Mouse (Mus musculus): ENCODE data around the gene Otulin. TPM values are rescaled to one million over a fixed set of nuclear protein-coding genes. Genes with fewer than 3 reads are reported as not detected.

Gene Otulin
- polyA plus RNA-seq, 2 experiments = 14.6 to 24.1 TPM

DNA sequence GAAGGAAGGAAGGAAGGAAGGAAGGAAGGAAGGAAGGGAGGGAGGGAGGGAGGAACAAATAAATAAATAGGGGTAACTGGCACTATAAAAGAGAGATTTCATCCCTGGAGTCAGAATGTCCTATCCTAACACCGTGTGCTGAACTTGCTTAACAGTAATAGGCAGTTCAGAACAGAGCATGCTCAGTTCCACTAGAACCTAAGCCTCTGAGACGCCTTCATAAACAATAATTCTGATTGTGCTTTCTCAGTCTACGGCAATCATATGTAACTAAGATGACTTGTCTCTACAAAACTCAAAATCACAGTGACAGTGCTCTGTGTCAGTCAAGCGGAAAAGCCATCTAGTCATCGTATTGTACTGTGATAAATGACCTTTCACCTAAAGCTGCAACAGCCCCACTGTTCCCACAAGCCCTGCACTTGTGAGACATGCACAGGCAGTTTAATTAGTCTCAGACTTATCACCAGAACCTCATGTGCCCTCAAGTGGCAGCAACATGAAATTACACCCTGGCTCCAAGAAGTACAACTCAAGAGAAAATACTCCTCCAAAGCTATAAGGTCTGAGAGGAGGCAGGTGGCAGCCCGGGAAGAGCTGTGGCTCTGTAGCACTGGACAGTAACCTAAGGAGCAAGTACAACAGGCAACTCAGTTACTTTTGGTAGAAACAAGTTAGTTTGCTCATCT, 17.8 kb downstream of the Otulin start:
- H3K9ac ChIP-seq (replicated peaks) = no peak overlapping the region
- no peak overlapping the region for H3K4me3 ChIP-seq (ENCODE audit: insufficient read depth in 1 of 2, low read depth in 2 of 2, low read length in 2 of 2)
- H3K27ac ChIP-seq = no peak overlapping the region
- H3K4me2 ChIP-seq (ENCODE audit: low read depth) = no peak overlapping the region
- H3K9me3 ChIP-seq (ENCODE audit: control insufficient read depth, low read length) = no peaks in the 10 kb centered on the region
- H3K4me1 ChIP-seq (replicated peaks; ENCODE audit: control insufficient read depth in 2 of 2, insufficient read depth in 2 of 2, low read length in 1 of 2) = no peaks in the 10 kb centered on the region
- peaks cover 27% of the 10 kb centered on the region for H3K36me3 ChIP-seq (replicated peaks; ENCODE audit: control insufficient read depth, insufficient read depth, low read depth)
- WGBS (ENCODE audit: insufficient replicate concordance) = 46% methylated on average over 6 of the region's 6 CpGs
- DNase-seq (ENCODE audit: low read depth in 3 of 3, low spot score in 3 of 3) (peak; percentile 36 to 49 (median 37)), ATAC-seq (ENCODE audit: insufficient read depth) (peak; percentile 41; the same call in 1 of the 2 replicates)
- TF ChIP-seq EP300 (IDR thresholded peaks at IDR 0.05; ENCODE audit: low read depth) = no peak
- TF ChIP-seq CTCF (IDR thresholded peaks at IDR 0.05; ENCODE audit: low read depth) = peak; percentile 82
- H3K27me3 ChIP-seq (ENCODE audit: control insufficient read depth, insufficient read depth, low read length) = no peaks in the 10 kb centered on the region

DNA sequence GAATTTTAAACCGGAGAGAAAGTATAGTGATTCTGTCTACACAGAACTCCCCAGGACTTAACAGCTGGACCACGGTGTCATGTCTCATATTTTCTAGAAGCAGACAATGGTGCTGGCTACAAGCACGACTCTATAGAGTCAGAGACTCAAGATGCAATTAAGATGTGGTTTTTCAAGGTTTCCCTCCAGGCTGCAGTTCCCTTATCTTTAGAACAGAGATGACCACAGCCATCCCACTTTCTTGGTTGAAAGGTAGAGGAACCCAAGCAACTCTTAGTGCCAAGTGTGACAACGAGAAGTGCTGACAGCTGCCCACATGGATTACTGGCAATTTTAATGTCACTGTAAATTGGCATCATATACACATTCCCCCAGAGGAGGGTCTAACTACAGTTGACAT, 20.9 kb downstream of the Otulin start:
- no peaks in the 10 kb centered on the region for H3K9me3 ChIP-seq (ENCODE audit: control insufficient read depth, low read length)
- H3K36me3 ChIP-seq (replicated peaks; ENCODE audit: control insufficient read depth, insufficient read depth, low read depth) = peaks cover 16% of the 10 kb centered on the region
- H3K27me3 ChIP-seq (ENCODE audit: control insufficient read depth, insufficient read depth, low read length) = no peaks in the 10 kb centered on the region
- no peak for TF ChIP-seq CTCF (IDR thresholded peaks at IDR 0.05; ENCODE audit: low read depth)
- no peak for TF ChIP-seq EP300 (IDR thresholded peaks at IDR 0.05; ENCODE audit: low read depth)
- 39% methylated on average over 4 of the region's 4 CpGs for WGBS (ENCODE audit: insufficient replicate concordance)
- no peak for DNase-seq (ENCODE audit: low read depth in 3 of 3, low spot score in 3 of 3)
- no peak overlapping the region for H3K27ac ChIP-seq
- H3K9ac ChIP-seq (replicated peaks) = no peak overlapping the region
- no peak overlapping the region for H3K4me2 ChIP-seq (ENCODE audit: low read depth)
- no peak for ATAC-seq (ENCODE audit: insufficient read depth)
- H3K4me1 ChIP-seq (replicated peaks; ENCODE audit: control insufficient read depth in 2 of 2, insufficient read depth in 2 of 2, low read length in 1 of 2) = no peaks in the 10 kb centered on the region
- no peak overlapping the region for H3K4me3 ChIP-seq (ENCODE audit: insufficient read depth in 1 of 2, low read depth in 2 of 2, low read length in 2 of 2)

GRCm38 (mm10) chr15:27605252-27605651, 25.2 kb downstream of the Otulin start:
- DNase-seq (ENCODE audit: low read depth in 3 of 3, low spot score in 3 of 3) = no peak
- no peak for TF ChIP-seq EP300 (IDR thresholded peaks at IDR 0.05; ENCODE audit: low read depth)
- peak; percentile 40 for TF ChIP-seq CTCF (IDR thresholded peaks at IDR 0.05; ENCODE audit: low read depth)
- Histone ChIP-seq H3K36me3 (replicated peaks; ENCODE audit: control insufficient read depth, insufficient read depth, low read depth) (peaks cover 13% of the 10 kb centered on the region), H3K27ac (no peak overlapping the region), H3K4me2 (ENCODE audit: low read depth) (no peak overlapping the region), H3K27me3 (ENCODE audit: control insufficient read depth, insufficient read depth, low read length) (no peaks in the 10 kb centered on the region), H3K4me1 (replicated peaks; ENCODE audit: control insufficient read depth in 2 of 2, insufficient read depth in 2 of 2, low read length in 1 of 2) (0 out of 4 replicates have a peak, but pooled peaks cover 0 to 2% of the 10 kb centered on the region in 2 experiments), H3K9ac (replicated peaks) (no peak overlapping the region), H3K4me3 (ENCODE audit: insufficient read depth in 1 of 2, low read depth in 2 of 2, low read length in 2 of 2) (no peak overlapping the region), H3K9me3 (ENCODE audit: control insufficient read depth, low read length) (no peaks in the 10 kb centered on the region)
- WGBS (ENCODE audit: insufficient replicate concordance) = 69% methylated on average over 3 of the region's 3 CpGs
- no peak for ATAC-seq (ENCODE audit: insufficient read depth)

GRCm38 (mm10) chr15:27604558-27604957, 25.9 kb downstream of the Otulin start:
- TF ChIP-seq EP300 (IDR thresholded peaks at IDR 0.05; ENCODE audit: low read depth) (no peak), CTCF (IDR thresholded peaks at IDR 0.05; ENCODE audit: low read depth) (no peak)
- H3K36me3 ChIP-seq (replicated peaks; ENCODE audit: control insufficient read depth, insufficient read depth, low read depth) = peaks cover 13% of the 10 kb centered on the region
- no peak overlapping the region for H3K9ac ChIP-seq (replicated peaks)
- H3K9me3 ChIP-seq (ENCODE audit: control insufficient read depth, low read length) = no peaks in the 10 kb centered on the region
- ATAC-seq (ENCODE audit: insufficient read depth) (peak; percentile 13; the same call in 1 of the 2 replicates), DNase-seq (ENCODE audit: low read depth in 3 of 3, low spot score in 3 of 3) (no peak)
- no peak overlapping the region for H3K4me2 ChIP-seq (ENCODE audit: low read depth)
- no peaks in the 10 kb centered on the region for H3K27me3 ChIP-seq (ENCODE audit: control insufficient read depth, insufficient read depth, low read length)
- no peak overlapping the region for H3K4me3 ChIP-seq (ENCODE audit: insufficient read depth in 1 of 2, low read depth in 2 of 2, low read length in 2 of 2)
- H3K4me1 ChIP-seq (replicated peaks; ENCODE audit: control insufficient read depth in 2 of 2, insufficient read depth in 2 of 2, low read length in 1 of 2) = 0 out of 4 replicates have a peak, but pooled peaks cover 0 to 2% of the 10 kb centered on the region in 2 experiments
- 74% methylated on average over 3 of the region's 3 CpGs for WGBS (ENCODE audit: insufficient replicate concordance)
- H3K27ac ChIP-seq = no peak overlapping the region

GRCm38 (mm10) chr15:27600524-27600923, 30.0 kb downstream of the Otulin start:
- H3K4me1 ChIP-seq (replicated peaks; ENCODE audit: control insufficient read depth in 2 of 2, insufficient read depth in 2 of 2, low read length in 1 of 2) = peaks cover 0 to 5% of the 10 kb centered on the region in 2 experiments; a peak in 2 of 4 replicates
- no peak overlapping the region for H3K27ac ChIP-seq
- no peak overlapping the region for H3K4me3 ChIP-seq (ENCODE audit: insufficient read depth in 1 of 2, low read depth in 2 of 2, low read length in 2 of 2)
- H3K9ac ChIP-seq (replicated peaks) = no peak overlapping the region
- peaks cover 20% of the 10 kb centered on the region for H3K36me3 ChIP-seq (replicated peaks; ENCODE audit: control insufficient read depth, insufficient read depth, low read depth)
- H3K4me2 ChIP-seq (ENCODE audit: low read depth) = no peak overlapping the region
- H3K9me3 ChIP-seq (ENCODE audit: control insufficient read depth, low read length) = no peaks in the 10 kb centered on the region
- TF ChIP-seq EP300 (IDR thresholded peaks at IDR 0.05; ENCODE audit: low read depth) (no peak), CTCF (IDR thresholded peaks at IDR 0.05; ENCODE audit: low read depth) (no peak)
- H3K27me3 ChIP-seq (ENCODE audit: control insufficient read depth, insufficient read depth, low read length) = no peaks in the 10 kb centered on the region
- 80% methylated on average over 5 of the region's 5 CpGs for WGBS (ENCODE audit: insufficient replicate concordance)
- no peak for ATAC-seq (ENCODE audit: insufficient read depth)
- DNase-seq (ENCODE audit: low read depth in 3 of 3, low spot score in 3 of 3) = no peak

All from liver, embryonic 14.5 days (tissue).